21 mouse cellular contexts compared by ENCODE assay signal in the genomic region with DNA sequence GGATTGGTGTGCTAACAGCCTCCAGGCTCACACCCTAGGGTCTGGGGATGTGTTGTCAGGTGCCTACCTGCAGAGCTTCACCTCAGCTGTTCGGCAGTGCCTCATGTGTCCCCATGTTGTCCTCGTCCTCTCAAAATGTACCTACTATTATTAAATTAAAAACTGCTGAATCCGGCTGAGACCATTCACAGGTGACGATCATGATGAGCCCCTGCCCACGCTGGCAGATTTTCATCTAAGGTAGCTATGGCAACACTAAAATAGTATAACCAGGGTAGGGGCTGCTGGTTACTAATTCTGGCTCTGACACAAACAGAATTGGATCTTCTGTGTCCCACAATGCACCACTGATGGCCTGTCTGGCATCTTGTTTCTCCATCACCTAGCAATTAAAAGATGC.
"Had no signal": no experiment of that assay in that cellular context is flagged by ENCODE, and none has a peak within 500 bp of the region (broad histone marks: within the 10 kb centered on the region; RNA-seq: fewer than 3 reads in every experiment).

No protein-coding gene starts in this region.

- H3K4me2 ChIP-seq: intestine, embryonic 15.5 days; kidney, embryonic 15.5 days; limb, embryonic 13.5 days; liver, embryonic 13.5 days; lung, embryonic 14.5 days; midbrain, embryonic 12.5 days; midbrain, embryonic 15.5 days; neural tube, embryonic 12.5 days; neural tube, embryonic 15.5 days; stomach, embryonic 15.5 days had no signal

- H3K36me3 ChIP-seq: intestine, embryonic 15.5 days; kidney, embryonic 15.5 days; limb, embryonic 10.5 days; limb, embryonic 13.5 days; liver, embryonic 13.5 days; midbrain, embryonic 12.5 days; midbrain, embryonic 15.5 days; neural tube, embryonic 12.5 days; neural tube, embryonic 15.5 days; stomach, embryonic 15.5 days had no signal

- H3K9ac ChIP-seq: intestine, embryonic 15.5 days; kidney, embryonic 15.5 days; limb, embryonic 13.5 days; liver, embryonic 13.5 days; lung, embryonic 14.5 days; midbrain, embryonic 12.5 days; midbrain, embryonic 15.5 days; neural tube, embryonic 12.5 days; neural tube, embryonic 15.5 days; stomach, embryonic 15.5 days had no signal

- H3K27ac ChIP-seq: intestine, embryonic 15.5 days; kidney, embryonic 15.5 days; limb, embryonic 10.5 days; limb, embryonic 13.5 days; liver, embryonic 13.5 days; macrophage; midbrain, embryonic 12.5 days; midbrain, embryonic 15.5 days; neural tube, embryonic 12.5 days; neural tube, embryonic 15.5 days; stomach, embryonic 15.5 days had no signal

- H3K27me3 ChIP-seq: intestine, embryonic 15.5 days; kidney, embryonic 15.5 days; limb, embryonic 13.5 days; liver, embryonic 13.5 days; midbrain, embryonic 12.5 days; midbrain, embryonic 15.5 days; neural tube, embryonic 12.5 days; neural tube, embryonic 15.5 days; stomach, embryonic 15.5 days had no signal

- DNase-seq: kidney, adult 11 months; kidney, adult 8-10 months; kidney, postnatal 10 days; kidney, postnatal 36 days; liver; liver, embryonic 13.5 days; lung, embryonic 14.5 days; right cerebral cortex, adult 18-20 months; spleen, adult 18-20 months; thymus, postnatal 25 days had no signal

- H3K4me3 ChIP-seq: intestine, embryonic 15.5 days; kidney, embryonic 15.5 days; limb, embryonic 10.5 days; limb, embryonic 13.5 days; liver, embryonic 13.5 days; midbrain, embryonic 12.5 days; midbrain, embryonic 15.5 days; neural tube, embryonic 12.5 days; neural tube, embryonic 15.5 days; stomach, embryonic 15.5 days had no signal

- H3K9me3 ChIP-seq: intestine, embryonic 15.5 days; kidney, embryonic 15.5 days; limb, embryonic 10.5 days; limb, embryonic 13.5 days; midbrain, embryonic 12.5 days; midbrain, embryonic 15.5 days; neural tube, embryonic 12.5 days; neural tube, embryonic 15.5 days; stomach, embryonic 15.5 days had no signal

- H3K4me1 ChIP-seq: intestine, embryonic 15.5 days; kidney, embryonic 15.5 days; limb, embryonic 10.5 days; limb, embryonic 13.5 days; liver, embryonic 13.5 days; stomach, embryonic 15.5 days had no signal

- ATAC-seq: intestine, embryonic 15.5 days; lung, postnatal 0 days; midbrain, embryonic 15.5 days had no signal
